In the genomic region with DNA sequence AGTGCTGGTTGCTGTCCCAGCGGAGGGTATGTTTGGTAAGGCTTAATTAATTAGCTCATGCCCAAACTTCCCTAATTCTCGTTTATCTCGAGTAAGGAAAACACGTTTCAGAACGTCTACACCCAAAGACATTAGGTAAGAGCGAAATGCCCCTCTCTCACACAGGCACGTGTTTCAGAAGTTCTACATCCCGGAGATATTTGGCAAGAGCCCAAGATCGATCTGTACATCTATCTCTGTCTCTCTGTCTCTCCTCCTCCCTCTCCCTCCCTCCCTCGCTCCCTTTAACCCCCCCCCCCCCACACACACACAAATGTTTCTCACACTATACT, we compare ENCODE assay signal across 8 mouse cellular contexts. TPM values are rescaled to one million over a fixed set of nuclear protein-coding genes. Genes with fewer than 3 reads are reported as not detected.
DNase-seq lines count a peak whose midpoint lies in the region; ATAC-seq and TF ChIP-seq lines count a peak whose summit lies in the region.

No protein-coding gene starts in this region.

- H3K9me3 ChIP-seq in lung, embryonic 16.5 days (ENCODE audit: control insufficient read depth, low read length), result no peaks in the 10 kb centered on the region
- no peaks in the 10 kb centered on the region for H3K9me3 ChIP-seq in embryonic facial prominence, embryonic 13.5 days
- H3K9me3 ChIP-seq in intestine, postnatal 0 days (ENCODE audit: control insufficient read depth), result no peaks in the 10 kb centered on the region
- H3K9me3 ChIP-seq in neural tube, embryonic 15.5 days (replicated peaks), result no peaks in the 10 kb centered on the region

- no peak for ATAC-seq in lung, embryonic 16.5 days (ENCODE audit: low read depth)
- ATAC-seq in embryonic facial prominence, embryonic 13.5 days (ENCODE audit: insufficient number of reproducible peaks, insufficient read depth, low FRiP score, low TSS enrichment, low read depth), result no peak
- no peak for ATAC-seq in intestine, postnatal 0 days
- peak; percentile 9; the same call in 1 of the 2 replicates for ATAC-seq in neural tube, embryonic 15.5 days (ENCODE audit: low FRiP score)
- ATAC-seq in inflammation-experienced regulatory T-cells, adult 6 months, result no peak

- no peak overlapping the region for H3K27ac ChIP-seq in lung, embryonic 16.5 days (ENCODE audit: low read length)
- no peak overlapping the region for H3K27ac ChIP-seq in embryonic facial prominence, embryonic 13.5 days
- H3K27ac ChIP-seq in intestine, postnatal 0 days (ENCODE audit: low read depth, low read length), result no peak overlapping the region
- no peak overlapping the region for H3K27ac ChIP-seq in neural tube, embryonic 15.5 days (replicated peaks)

- H3K36me3 ChIP-seq in lung, embryonic 16.5 days (ENCODE audit: control insufficient read depth, insufficient read depth, low read length), result no peaks in the 10 kb centered on the region
- no peaks in the 10 kb centered on the region for H3K36me3 ChIP-seq in embryonic facial prominence, embryonic 13.5 days
- no peaks in the 10 kb centered on the region for H3K36me3 ChIP-seq in intestine, postnatal 0 days (ENCODE audit: control insufficient read depth, insufficient read depth)
- 0 out of 2 replicates have a peak, but pooled peaks cover 7% of the 10 kb centered on the region for H3K36me3 ChIP-seq in neural tube, embryonic 15.5 days

- TF ChIP-seq CTCF in intestine, postnatal 0 days (IDR thresholded peaks at IDR 0.05; ENCODE audit: low read depth), result no peak

- peak overlapping the region; percentile 88 for H3K4me2 ChIP-seq in lung, embryonic 16.5 days (ENCODE audit: low read depth, low read length)
- H3K4me2 ChIP-seq in embryonic facial prominence, embryonic 13.5 days, result peak overlapping the region; percentile 88
- peak overlapping the region; percentile 97 for H3K4me2 ChIP-seq in intestine, postnatal 0 days (replicated peaks; ENCODE audit: low read depth)
- peak overlapping the region; percentile 97 for H3K4me2 ChIP-seq in neural tube, embryonic 15.5 days

- no peaks in the 10 kb centered on the region for H3K27me3 ChIP-seq in lung, embryonic 16.5 days (ENCODE audit: control insufficient read depth, insufficient read depth, low read depth, low read length)
- H3K27me3 ChIP-seq in embryonic facial prominence, embryonic 13.5 days, result no peaks in the 10 kb centered on the region
- H3K27me3 ChIP-seq in intestine, postnatal 0 days (replicated peaks; ENCODE audit: control insufficient read depth, insufficient read depth, low read length), result no peaks in the 10 kb centered on the region
- H3K27me3 ChIP-seq in neural tube, embryonic 15.5 days (replicated peaks), result no peaks in the 10 kb centered on the region

- peaks cover 6% of the 10 kb centered on the region; the same call in 1 of the 2 replicates for H3K4me1 ChIP-seq in lung, embryonic 16.5 days (replicated peaks; ENCODE audit: control insufficient read depth, insufficient read depth, low read length)
- peaks cover 12% of the 10 kb centered on the region for H3K4me1 ChIP-seq in embryonic facial prominence, embryonic 13.5 days
- 0 out of 2 replicates have a peak, but pooled peaks cover 4% of the 10 kb centered on the region for H3K4me1 ChIP-seq in intestine, postnatal 0 days (replicated peaks; ENCODE audit: control insufficient read depth, insufficient read depth, low read length)
- H3K4me1 ChIP-seq in neural tube, embryonic 15.5 days, result peaks cover 20% of the 10 kb centered on the region

- 3% methylated on average over 10 of the region's 10 CpGs for WGBS in lung, embryonic 16.5 days
- WGBS in embryonic facial prominence, embryonic 13.5 days, result 13% methylated on average over 10 of the region's 10 CpGs
- 2% methylated on average over 10 of the region's 10 CpGs for WGBS in intestine, postnatal 0 days
- 8% methylated on average over 9 of the region's 10 CpGs for whole genome bisulfite sequencing in neural tube, embryonic 15.5 days

- H3K4me3 ChIP-seq in lung, embryonic 16.5 days (ENCODE audit: low read length), result peak overlapping the region; percentile 77
- peak overlapping the region; percentile 72 for H3K4me3 ChIP-seq in embryonic facial prominence, embryonic 13.5 days
- H3K4me3 ChIP-seq in intestine, postnatal 0 days (ENCODE audit: low read depth, low read length), result peak overlapping the region; percentile 78
- H3K4me3 ChIP-seq in neural tube, embryonic 15.5 days (replicated peaks), result peak overlapping the region; percentile 70

- DNase-seq in lung, postnatal 14 days, result no peak
- no peak for DNase-seq in B cell, adult 2 months
- DNase-seq in kidney, postnatal 10 days, result no peak

- H3K9ac ChIP-seq in lung, embryonic 16.5 days (ENCODE audit: low read length), result peak overlapping the region; percentile 70
- H3K9ac ChIP-seq in embryonic facial prominence, embryonic 13.5 days, result peak overlapping the region; percentile 65
- peak overlapping the region; percentile 62 for H3K9ac ChIP-seq in intestine, postnatal 0 days (ENCODE audit: low read depth, low read length)
- peak overlapping the region; percentile 57 for H3K9ac ChIP-seq in neural tube, embryonic 15.5 days (replicated peaks)

RNA-seq across cellular contexts. Expression of a gene that starts 0.6 kb away (rescaled TPM):
- polyA plus RNA-seq in lung, embryonic 16.5 days (2015; fragmentation: Nextera tagmentation; extraction: Ambion mirVana), result 6.6 and 7.3 TPM in 2 replicates
- 6.8 and 8.3 TPM in 2 replicates for polyA plus RNA-seq in embryonic facial prominence, embryonic 13.5 days (2015; fragmentation: Nextera tagmentation; extraction: Ambion mirVana)
- polyA plus RNA-seq in intestine, postnatal 0 days (2015; fragmentation: Nextera tagmentation; extraction: Ambion mirVana), result 3.5 and 3.9 TPM in 2 replicates
- 6.7 and 7.7 TPM in 2 replicates for polyA plus RNA-seq in neural tube, embryonic 15.5 days (2015; fragmentation: Nextera tagmentation; extraction: Ambion mirVana)
- 10 to 100 TPM; 16.6 to 18.9 (median 17.0) TPM for polyA plus RNA-seq in inflammation-experienced regulatory T-cells, adult 6 months (2017; shearing (Covaris generic))

RNA-seq across cellular contexts. Expression of a gene that starts 2.1 kb away (rescaled TPM):
- 30.4 and 34.8 TPM in 2 replicates for polyA plus RNA-seq in lung, embryonic 16.5 days (2015; fragmentation: Nextera tagmentation; extraction: Ambion mirVana)
- polyA plus RNA-seq in embryonic facial prominence, embryonic 13.5 days (2015; fragmentation: Nextera tagmentation; extraction: Ambion mirVana), result 0.48 and 0.58 TPM in 2 replicates
- 0.43 TPM in 1 of 2 replicates, not detected in the other for polyA plus RNA-seq in intestine, postnatal 0 days (2015; fragmentation: Nextera tagmentation; extraction: Ambion mirVana)
- polyA plus RNA-seq in neural tube, embryonic 15.5 days (2015; fragmentation: Nextera tagmentation; extraction: Ambion mirVana), result 3.8 and 4.7 TPM in 2 replicates
- not detected for polyA plus RNA-seq in inflammation-experienced regulatory T-cells, adult 6 months (2017; shearing (Covaris generic))

RNA-seq across cellular contexts. Expression of a gene that starts 27.5 kb away (rescaled TPM):
- polyA plus RNA-seq in lung, embryonic 16.5 days (2015; fragmentation: Nextera tagmentation; extraction: Ambion mirVana), result not detected in 2 replicates
- 0.17 TPM in 1 of 2 replicates, not detected in the other for polyA plus RNA-seq in embryonic facial prominence, embryonic 13.5 days (2015; fragmentation: Nextera tagmentation; extraction: Ambion mirVana)
- polyA plus RNA-seq in intestine, postnatal 0 days (2015; fragmentation: Nextera tagmentation; extraction: Ambion mirVana), result 2.9 and 3.1 TPM in 2 replicates
- not detected in 2 replicates for polyA plus RNA-seq in neural tube, embryonic 15.5 days (2015; fragmentation: Nextera tagmentation; extraction: Ambion mirVana)
- polyA plus RNA-seq in inflammation-experienced regulatory T-cells, adult 6 months (2017; shearing (Covaris generic)), result not detected

RNA-seq across cellular contexts. Expression of a gene that starts 50.3 kb away (rescaled TPM):
- 10.8 and 13.5 TPM in 2 replicates for polyA plus RNA-seq in lung, embryonic 16.5 days (2015; fragmentation: Nextera tagmentation; extraction: Ambion mirVana)
- polyA plus RNA-seq in embryonic facial prominence, embryonic 13.5 days (2015; fragmentation: Nextera tagmentation; extraction: Ambion mirVana), result 18.3 and 22.9 TPM in 2 replicates
- polyA plus RNA-seq in intestine, postnatal 0 days (2015; fragmentation: Nextera tagmentation; extraction: Ambion mirVana), result 2.8 and 3.1 TPM in 2 replicates
- polyA plus RNA-seq in neural tube, embryonic 15.5 days (2015; fragmentation: Nextera tagmentation; extraction: Ambion mirVana), result 6.7 and 8.2 TPM in 2 replicates
- polyA plus RNA-seq in inflammation-experienced regulatory T-cells, adult 6 months (2017; shearing (Covaris generic)), result under 1 TPM; 0.25 to 0.88 (median 0.66) TPM
